Mouse (Mus musculus) left cerebral cortex, postnatal 25 days (tissue): ENCODE data around the gene Skp2. TPM values are rescaled to one million over a fixed set of nuclear protein-coding genes. Genes with fewer than 3 reads are reported as not detected.

ENCODE experiments used
- DNase-seq, 2 experiments: peaks; one replicate each; pipeline ENCODE4 v3.0.0; 2022; ENCODE audit warnings: low spot score in 2 of 2, mixed read lengths in 1 of 2
- intact Hi-C: fragments of 180-260 bp; cut with DNase I; formaldehyde crosslinking; loops from one replicate; pipeline ENCODE4 v1.15.1; 2025
- total RNA-seq, 2 experiments: library from RNA; stranded (reverse); gene quantifications; 2 replicates each; pipeline ENCODE4 v1.2.3; 2021

Skp2 gene
- total RNA-seq, 2 experiments from 2014 or later = 4.9 to 5.5 TPM

DNA sequence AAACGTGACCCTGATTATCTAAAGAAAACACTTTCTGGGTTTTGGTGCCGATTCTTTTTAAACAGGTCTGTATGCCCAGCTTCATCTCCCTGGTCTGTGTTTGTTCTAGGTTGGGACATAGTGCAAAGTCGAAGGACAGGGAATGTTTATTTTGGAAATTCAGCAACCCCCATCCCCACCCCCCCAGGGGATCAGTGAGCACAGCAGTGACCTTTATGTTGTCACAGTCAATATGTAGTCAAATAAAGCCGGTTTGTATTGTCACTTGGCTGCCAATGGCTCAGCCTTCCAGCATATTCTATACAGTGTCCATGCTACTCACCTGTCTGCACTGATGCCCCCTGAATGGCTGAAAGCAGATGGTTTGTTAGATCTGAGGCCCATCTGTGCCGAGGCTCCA, 40.6 kb downstream of the Skp2 start:
- DNase-seq = no peak
- intact Hi-C loops = no loop called here

DNA sequence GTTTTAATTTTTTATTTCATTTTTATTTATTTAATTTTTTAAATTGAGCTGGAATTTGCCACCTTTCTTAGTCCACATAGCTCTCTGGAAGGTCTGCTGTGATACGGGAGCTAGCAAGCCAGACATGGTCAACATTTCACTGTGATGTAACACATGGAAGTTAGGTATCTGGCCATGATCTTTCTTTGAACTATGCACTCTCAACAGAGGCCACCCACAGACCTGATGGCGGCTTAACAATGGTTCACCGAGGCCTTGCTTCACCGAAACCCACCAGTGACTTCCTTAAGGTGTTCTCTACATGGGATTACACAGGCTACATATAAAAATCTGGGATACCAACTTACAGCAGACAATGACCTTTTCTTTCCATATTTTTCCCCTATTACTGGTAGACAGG, 41.1 kb downstream of the Skp2 start:
- intact Hi-C loops = no loop called here
- DNase-seq = no peak

DNA sequence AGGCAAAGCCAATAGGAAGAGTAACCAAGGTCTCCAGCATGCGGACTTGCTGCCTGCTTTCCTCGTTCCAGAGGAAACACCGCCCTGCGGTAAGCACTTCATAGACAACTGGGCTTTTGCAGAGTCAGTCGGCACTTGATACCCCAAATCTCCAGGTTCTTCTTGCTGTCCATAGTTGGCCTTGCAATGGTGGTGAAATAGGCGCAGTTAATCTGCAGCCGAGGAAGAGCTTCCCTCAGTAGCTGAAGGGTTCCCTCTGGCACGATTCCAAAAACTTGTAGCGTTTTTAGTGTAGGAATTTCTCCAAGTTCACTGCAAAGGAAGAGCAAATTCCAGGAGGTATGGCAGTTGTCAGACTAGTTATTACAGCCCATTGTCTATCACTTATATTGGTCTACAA, 41.7 kb downstream of the Skp2 start:
- DNase-seq = no peak
- intact Hi-C loops = no loop called here

DNA sequence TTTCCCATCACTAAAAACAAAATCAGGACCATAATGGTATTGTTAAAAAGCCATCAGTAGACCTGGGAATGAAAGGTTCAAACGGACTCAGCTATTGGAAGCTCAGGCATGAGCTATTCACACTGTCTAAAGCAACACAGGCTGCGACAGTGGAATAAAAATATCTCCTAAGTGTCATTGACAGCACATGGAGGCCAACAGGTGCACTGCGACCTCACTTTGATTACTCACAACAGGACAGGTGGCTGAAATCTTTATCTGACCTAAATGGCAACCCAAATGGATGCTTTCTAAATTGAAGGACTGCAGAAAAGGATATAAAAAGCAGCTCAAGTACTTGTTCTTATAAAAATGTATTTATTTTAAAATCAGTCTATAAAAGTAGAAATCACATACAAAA, 43.6 kb downstream of the Skp2 start:
- intact Hi-C loops = no loop called here
- DNase-seq = no peak

DNA sequence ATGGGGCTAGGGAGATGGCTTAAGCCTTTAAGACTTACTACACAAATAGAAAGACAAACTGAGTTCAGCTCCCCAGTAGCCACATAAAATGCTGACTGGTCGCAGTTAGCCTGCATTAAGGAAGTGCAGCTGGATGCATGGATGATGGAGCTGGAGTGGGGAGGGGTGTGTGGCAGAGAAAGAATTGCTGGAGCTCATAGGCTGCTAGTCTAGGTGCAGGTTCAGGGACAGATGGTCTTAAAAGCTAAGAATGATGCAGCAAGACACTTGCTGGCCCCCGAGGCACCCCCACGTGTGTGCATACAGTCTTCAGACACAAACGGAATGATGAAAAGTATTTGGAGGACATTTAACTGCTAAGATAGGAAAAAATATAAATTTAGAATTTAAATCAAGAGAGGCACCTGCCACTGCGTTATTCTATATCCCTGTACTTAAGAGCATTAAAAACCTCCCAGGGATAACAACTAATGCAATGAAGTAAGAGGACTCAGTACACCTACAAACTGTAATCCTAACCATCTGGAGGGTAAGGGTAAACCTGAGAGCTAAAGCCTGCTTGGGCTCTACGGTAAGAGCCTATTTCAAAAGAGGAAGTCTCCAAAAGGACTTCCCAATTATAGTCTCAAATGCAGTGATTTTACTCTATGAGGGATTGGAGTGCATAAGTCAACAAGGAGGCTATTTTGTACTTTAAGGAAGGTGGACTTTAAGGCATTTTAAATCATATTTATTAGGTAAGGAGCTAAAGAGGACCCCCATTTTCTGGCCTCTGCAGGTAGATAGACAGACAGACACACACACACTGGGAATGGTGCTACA, 44.5 kb downstream of the Skp2 start:
- DNase-seq = no peak
- intact Hi-C loops = no loop called here

DNA sequence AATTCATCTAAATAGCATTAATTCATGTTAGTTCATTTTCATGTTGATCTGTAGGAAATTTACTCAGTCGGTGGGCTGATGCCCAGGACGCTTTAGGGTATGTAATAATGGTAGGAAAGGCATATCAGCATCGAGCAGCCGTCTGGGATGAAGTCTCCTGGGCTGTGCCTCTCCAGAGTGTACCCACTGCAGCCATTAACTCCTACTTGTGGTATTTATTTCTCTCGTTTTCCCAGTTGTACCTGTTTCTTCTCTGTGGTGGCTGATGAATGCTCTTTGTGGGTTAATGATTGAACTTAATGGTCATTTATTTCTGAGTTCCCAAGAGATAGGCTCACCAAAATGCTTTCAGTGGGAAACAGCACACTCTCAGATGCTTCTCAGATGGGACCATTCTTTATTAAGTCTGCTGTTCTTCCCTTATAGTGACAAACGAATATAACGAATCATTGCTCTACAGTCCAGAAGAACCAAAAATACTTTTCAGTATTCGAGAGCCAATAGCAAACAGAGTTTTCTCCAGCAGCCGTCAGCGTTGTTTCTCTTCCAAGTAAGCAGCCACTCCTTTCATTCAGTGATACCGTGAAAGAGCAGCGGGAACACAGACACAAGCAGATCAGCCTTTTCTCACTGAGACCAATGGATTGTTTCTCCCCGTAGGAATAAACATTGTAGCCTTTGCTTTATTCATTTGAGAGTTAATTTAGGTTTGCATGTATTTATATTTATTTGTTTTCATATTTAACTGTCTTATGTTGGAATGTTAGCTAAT, 48.7 kb downstream of the Skp2 start:
- no peak for DNase-seq
- intact Hi-C loops = no loop called here

DNA sequence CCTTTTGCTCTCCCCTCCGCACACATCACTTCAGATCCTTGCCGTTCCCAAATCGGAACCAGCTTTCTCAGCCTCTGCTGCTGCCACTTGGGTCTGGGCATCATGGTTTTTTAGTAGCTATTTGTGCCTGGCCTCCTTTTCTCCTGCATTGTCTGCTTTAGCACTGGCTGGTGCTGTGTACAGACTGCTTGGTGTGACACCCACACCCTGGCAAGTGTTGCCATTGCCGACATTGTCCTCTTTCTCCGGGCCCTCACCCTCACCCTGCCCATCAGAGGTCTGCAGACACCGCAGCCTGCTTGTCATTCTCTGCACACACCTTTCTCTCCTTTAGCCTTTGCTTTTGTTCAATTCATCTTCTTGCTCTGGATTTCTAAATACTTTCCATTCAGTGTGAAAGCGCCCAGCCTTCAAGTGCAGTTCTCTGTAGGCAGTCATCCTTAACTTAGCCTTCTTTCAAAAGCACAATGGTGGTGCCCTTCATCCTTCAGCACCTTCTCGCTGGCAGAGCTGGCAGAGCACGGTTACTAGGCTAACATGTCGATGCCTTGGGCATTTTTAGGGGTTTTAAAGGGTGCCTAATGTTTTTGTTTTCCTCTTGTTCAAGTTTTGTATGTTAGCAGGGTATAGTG, 54.7 kb downstream of the Skp2 start:
- intact Hi-C loops = no loop called here
- peak in 1 of 2 experiments; percentile 27 for DNase-seq

DNA sequence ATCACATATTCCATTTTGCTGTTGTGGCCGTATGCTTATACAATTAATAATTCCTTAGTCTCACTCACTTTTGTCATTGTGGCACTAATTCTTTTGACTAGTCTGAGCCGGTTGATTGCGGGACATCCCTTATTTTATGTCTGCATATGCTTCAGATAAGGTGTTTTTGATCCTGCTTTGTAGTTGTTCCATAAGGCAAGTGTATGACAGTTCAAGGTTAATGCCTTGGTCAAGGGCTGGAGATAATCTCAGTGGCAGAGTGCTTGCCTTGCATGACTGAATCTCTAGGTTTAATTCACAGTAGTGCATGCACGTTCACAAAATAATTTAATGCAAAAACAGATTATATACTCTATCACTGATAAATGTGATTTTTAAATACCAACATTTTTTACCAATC, 58.4 kb downstream of the Skp2 start:
- DNase-seq = no peak
- intact Hi-C loops = no loop called here

DNA sequence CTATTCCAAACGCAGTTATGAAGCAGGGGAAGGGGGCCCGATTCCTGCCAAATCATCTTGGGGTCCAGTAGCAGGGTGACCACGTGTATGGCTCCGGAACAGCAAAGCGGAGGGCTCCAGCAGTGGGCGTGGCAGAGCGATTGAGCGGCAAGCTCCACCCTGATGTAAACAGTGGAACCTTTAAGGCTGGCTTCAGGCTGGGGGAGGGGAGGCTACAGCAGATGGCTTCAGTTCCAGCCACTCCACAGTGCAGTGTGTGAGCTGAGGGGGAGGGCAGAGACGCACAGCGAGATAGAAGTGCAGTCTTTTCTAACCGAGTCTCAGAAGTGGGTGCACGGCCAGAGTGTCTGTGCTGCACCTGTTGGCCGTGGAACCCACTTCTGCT, 60.9 kb downstream of the Skp2 start:
- intact Hi-C loops = no loop called here
- DNase-seq = peak; percentile 47 to 74

DNA sequence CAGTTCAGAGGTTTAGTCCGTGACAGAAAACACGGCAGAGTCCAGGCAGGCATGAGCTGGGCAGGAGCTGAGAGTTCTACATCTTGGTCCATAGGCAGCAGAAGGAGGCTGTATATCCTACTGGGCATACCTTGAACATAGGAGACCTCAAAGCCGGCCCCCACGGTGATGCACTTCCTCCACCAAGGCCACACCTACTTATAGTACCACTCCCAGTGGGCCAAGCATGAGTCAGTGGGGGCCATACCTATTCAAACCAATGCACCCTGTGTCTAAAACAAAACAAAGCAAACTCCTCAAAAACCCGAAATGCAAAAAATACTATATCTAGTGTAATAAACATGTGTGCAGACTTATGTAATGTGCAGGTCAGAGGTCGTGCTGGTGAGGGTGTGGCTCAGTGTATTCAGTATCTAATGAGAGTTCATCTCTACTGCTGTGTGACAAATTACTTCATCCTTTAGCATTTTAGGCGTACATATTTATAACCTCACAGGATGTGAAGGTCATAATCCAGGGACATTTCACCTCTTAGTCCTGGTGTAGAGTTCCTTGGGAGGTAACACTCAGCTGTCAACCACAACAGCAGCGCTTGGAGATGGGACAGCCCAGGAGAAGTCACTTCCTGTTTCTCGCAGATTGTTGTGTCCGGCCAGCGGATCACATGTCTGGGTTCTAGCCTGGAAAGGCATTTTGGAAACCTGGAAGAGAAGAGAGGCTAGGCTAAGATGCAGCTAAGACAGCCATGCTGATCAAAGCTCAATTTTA, 61.4 kb downstream of the Skp2 start:
- intact Hi-C loops = no loop called here
- DNase-seq = no peak

DNA sequence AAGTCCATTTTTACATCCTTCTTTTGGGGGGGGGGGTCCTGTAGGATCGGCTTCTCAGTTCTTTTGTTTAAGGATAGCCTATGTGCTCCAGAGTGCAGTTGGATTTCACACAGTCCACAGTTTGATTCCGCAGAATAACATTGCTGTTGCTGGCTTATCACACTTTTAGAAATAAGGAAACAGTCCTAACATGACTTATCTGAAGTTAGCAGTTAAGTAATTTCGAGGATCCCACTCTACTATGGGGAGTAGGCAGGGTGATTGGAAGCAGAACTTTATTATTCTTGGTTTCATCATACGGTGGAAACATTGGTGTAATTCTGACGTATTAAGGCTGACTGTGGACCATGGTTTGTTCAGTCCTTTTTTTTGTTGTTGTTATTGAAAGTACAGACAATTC, 64.6 kb downstream of the Skp2 start:
- no peak for DNase-seq
- intact Hi-C loops = no loop called here

DNA sequence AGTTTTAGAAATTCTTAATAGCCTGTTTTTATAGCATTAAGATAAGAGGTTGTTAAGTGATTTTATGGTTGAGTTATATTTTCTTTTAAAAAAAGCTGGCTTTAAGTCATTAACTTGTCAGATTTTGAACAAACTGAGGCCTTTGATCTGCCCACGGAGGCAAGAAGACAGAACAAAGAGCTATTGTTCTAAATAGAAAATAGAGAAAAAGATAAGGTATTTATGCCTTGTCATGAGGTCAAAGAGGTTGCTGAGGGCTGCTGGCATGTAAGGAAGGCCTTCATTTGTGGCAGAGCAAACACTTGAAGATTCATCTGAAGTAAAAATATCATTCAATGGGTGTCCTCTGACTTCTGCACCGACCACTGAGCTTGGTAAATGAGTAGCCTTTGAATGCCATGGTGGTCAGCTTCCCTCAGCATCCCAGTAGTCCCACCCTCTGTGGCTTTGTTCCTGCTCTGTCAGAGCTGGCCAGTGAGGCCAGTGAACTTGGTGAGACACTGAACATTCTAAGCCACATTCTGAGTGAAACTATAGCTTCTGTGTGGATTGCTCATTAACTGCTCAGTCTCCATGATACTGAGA, 66.0 kb downstream of the Skp2 start:
- intact Hi-C loops = no loop called here
- DNase-seq = no peak

DNA sequence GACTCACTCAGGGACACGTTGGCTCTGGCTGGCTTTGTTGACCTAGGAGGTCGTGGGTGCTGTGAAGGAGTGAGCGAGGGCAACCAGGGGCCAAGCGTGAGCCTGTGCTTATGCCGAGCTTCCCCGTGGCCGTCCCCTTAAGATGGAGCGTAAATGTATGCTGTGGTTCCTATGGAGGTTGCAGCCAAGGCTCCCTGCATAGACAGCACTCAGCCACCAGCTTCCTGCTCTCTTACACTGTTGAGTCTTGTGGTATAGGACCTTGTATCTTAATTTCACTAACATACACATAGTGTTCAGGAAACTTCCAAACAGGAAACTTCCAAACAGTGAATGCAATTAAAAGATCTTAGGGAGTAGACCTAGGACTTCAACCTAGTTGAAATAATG, 66.5 kb downstream of the Skp2 start:
- intact Hi-C loops = no loop called here
- DNase-seq = no peak

DNA sequence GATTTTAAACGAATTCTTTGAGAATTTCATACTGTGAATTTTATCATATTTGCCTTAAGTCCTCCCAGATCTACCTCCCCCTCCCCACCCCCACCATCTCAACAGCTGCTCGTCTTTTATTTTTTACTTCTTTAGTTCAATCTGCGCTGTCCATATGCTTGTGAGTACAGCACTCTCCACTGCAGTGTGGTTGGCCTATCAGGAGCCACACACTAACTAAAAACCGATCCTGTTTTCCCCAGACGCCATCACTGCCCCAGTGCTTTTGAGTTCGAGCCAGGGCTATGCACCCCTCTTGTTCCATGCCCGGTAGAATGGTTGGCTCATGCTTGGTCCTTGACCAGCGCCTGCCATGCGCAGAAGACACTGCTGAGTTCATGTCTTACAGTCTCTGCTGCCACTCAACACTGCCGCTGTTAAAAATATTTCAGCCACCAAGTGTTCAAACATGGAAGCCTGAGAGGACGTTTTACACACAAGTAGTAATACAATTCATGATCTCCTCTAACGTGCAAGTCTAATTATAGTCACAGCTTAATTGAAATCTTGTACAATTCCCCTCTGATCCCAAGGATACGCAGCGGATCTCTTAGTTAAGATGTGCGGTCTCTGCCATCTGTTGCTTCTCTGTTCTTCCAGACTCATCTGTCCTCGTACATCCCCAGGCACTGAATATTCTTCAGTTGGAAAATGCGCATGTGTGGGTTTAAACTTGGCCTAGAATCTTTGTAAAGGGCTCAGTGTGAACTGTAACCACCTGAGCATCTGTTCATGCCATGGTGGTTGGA, 67.1 kb downstream of the Skp2 start:
- peak in 1 of 2 experiments; percentile 36 for DNase-seq
- intact Hi-C loops = no loop called here

DNA sequence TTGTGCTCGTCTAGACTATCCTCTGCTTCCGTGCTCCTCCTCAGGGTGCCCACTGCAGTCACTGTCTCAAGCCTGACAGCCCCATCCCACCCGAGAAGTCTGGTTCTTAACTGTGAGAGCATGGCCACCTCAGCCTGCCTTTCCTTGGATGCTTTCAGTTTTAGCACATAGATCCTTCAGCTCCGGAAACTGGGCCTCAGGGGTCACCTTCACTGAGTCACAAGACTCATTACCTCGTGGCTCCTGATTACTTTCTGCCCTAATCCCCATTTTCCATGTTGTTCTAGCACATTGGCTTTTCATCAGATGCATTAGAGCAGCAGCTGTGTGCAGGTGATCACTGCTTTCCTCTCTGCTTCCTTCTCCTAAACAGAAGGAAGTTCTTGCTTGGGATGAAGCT, 67.8 kb downstream of the Skp2 start:
- no peak for DNase-seq
- intact Hi-C loops = no loop called here

DNA sequence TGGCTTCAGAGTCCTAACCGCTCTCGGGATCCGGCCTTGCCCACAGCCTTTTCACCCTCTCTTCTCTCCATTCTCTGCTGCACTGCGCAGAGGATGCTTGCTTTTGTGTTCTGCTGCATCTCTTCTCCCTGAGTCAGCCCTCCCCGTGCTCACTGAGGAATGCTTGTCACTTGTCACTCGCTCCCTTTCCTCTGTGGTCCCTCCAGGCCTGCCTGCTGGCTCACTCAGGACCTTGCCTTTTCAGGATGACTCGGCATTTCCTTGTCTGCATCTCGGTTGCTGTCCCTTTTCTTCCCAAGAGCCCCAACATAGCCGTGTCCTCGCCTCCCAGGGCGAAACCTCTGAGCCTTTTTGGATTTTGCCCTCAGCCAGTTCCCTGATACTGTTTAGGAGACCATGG, 68.4 kb downstream of the Skp2 start:
- DNase-seq = no peak

DNA sequence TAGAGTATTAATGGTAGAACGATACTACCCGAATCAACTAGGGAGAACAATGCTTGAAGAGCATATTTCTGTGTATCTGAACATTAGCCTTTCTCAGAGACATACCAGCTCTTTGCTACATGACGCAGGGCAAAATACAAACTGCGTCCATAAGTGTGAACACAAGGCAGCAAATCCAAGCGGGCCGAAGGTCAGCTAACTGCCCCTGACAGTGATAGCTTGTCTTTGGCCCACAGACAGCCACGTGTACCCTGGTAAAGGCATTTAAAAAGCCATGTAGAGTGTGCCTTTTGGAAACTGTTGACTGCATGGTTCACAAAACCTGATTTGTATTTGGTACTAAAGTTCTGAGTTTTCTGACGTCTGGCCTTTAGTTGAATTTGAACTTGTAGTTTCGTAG, 72.5 kb downstream of the Skp2 start:
- intact Hi-C loops = no loop called here
- DNase-seq = no peak

More for the DNA sequence above, 68.4 kb downstream of the Skp2 start:
- intact Hi-C loops = no loop called here

DNA sequence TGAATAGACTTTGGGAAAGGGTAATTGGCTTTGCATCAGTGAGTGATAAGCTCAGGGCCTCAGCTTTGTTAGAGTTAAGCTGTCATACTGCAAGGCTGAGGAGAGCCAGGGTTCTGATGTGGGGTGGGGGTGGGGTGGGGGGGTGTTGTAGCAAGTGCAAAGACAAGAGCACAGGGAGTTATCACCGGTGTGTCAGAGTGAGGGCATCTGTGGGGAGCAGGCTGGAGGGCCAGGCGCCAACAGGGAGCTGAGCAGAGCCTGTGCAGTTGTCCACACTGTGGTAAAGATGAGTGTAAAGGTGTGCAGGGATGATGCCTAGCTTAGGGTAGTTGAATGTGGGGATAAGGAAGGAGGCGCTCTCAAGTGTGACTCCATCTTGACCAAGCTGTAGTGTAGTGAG, 73.9 kb downstream of the Skp2 start:
- no peak for DNase-seq
- intact Hi-C loops = no loop called here

DNA sequence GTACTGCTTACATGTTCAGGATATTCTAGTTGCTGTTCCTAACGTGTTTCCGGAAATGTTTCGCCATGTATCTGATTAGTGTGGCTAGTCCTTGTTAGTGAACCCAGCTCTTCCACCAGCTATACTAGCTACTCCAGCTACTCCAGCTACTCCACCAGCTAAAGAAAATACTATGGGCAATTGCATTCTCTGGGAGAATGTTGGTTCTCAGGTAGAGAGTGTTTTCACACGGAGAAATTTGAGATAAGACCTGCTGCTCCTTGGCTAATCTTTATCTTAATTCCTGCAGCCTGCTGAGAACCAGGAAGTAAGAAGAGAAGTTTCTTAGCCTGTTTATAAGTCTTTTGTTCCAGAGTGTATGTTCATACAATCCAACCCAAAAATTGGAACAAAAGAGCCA, 75.0 kb downstream of the Skp2 start:
- intact Hi-C loops = no loop called here
- no peak for DNase-seq
